Mouse (Mus musculus): ENCODE measurements around the gene Luzp2.

Gene Luzp2

GRCm38 (mm10) chr7:54835372-54835851 is at the start of gene Luzp2:
Gene Luzp2, plus strand, starts transcription at chr7:54835498.
- DNase-seq (ENCODE audit: low read depth), result no peak

- no peak for DNase-seq (ENCODE audit: low read depth)
These were observed 47.8 kb upstream of the Luzp2 start for GRCm38 (mm10) chr7:54787456-54787855.

- DNase-seq (ENCODE audit: low read depth), result no peak
These were observed 16.7 kb upstream of the Luzp2 start for GRCm38 (mm10) chr7:54818606-54819005.

- no peak for DNase-seq (ENCODE audit: low read depth)
These were observed 6.5 kb upstream of the Luzp2 start for GRCm38 (mm10) chr7:54828751-54829150.

GRCm38 (mm10) chr7:54835911-54836352 is 634 bp downstream of the Luzp2 start:
- DNase-seq (ENCODE audit: low read depth), result no peak

GRCm38 (mm10) chr7:54836437-54836836 is 1.1 kb downstream of the Luzp2 start:
- no peak for DNase-seq (ENCODE audit: low read depth)

GRCm38 (mm10) chr7:54842807-54843335 is 7.6 kb downstream of the Luzp2 start:
- DNase-seq (ENCODE audit: low read depth), result no peak

GRCm38 (mm10) chr7:54845875-54846691 is 10.8 kb downstream of the Luzp2 start:
- DNase-seq (ENCODE audit: low read depth), result no peak

GRCm38 (mm10) chr7:54846692-54847020 is 11.4 kb downstream of the Luzp2 start:
- no peak for DNase-seq (ENCODE audit: low read depth)

- DNase-seq (ENCODE audit: low read depth), result no peak
These were observed 17.6 kb downstream of the Luzp2 start for GRCm38 (mm10) chr7:54852860-54853259.

GRCm38 (mm10) chr7:54861230-54861856 is 26.0 kb downstream of the Luzp2 start:
- no peak for DNase-seq (ENCODE audit: low read depth)

- no peak for DNase-seq (ENCODE audit: low read depth)
These were observed 43.8 kb downstream of the Luzp2 start for GRCm38 (mm10) chr7:54878928-54879644.

GRCm38 (mm10) chr7:54893709-54894627 is 58.7 kb downstream of the Luzp2 start:
- no peak for DNase-seq (ENCODE audit: low read depth)

GRCm38 (mm10) chr7:54898589-54898988 is 63.3 kb downstream of the Luzp2 start:
- DNase-seq (ENCODE audit: low read depth), result no peak

GRCm38 (mm10) chr7:54909958-54910357 is 74.7 kb downstream of the Luzp2 start:
- no peak for DNase-seq (ENCODE audit: low read depth)

- no peak for DNase-seq (ENCODE audit: low read depth)
These were observed 78.7 kb downstream of the Luzp2 start for GRCm38 (mm10) chr7:54914030-54914429.

GRCm38 (mm10) chr7:54921991-54922390 is 86.7 kb downstream of the Luzp2 start:
- no peak for DNase-seq (ENCODE audit: low read depth)

GRCm38 (mm10) chr7:54956759-54957158 is 121.5 kb downstream of the Luzp2 start:
- DNase-seq (ENCODE audit: low read depth), result no peak

- DNase-seq (ENCODE audit: low read depth), result no peak
These were observed 127.4 kb downstream of the Luzp2 start for GRCm38 (mm10) chr7:54962678-54963077.

GRCm38 (mm10) chr7:54977372-54977771 is 142.1 kb downstream of the Luzp2 start:
- no peak for DNase-seq (ENCODE audit: low read depth)

GRCm38 (mm10) chr7:54980585-54980984 is 145.3 kb downstream of the Luzp2 start:
- DNase-seq (ENCODE audit: low read depth), result no peak
